Mouse (Mus musculus) mouse embryonic stem cell (cell line): Measurements from ENCODE around the gene Cant1.

Experiments used
- in situ Hi-C, 2 experiments: fragments of 300-500 bp; cut with MboI; formaldehyde crosslinking; loops; 1 replicate in 1 of 2; 3 replicates in 1 of 2; pipeline ENCODE4 v1.14.3; 2019 to 2020; ENCODE audit warnings: low sequenced_read_pairs in 2 of 2, low pct_unique_long_range_greater_than_20kb in 1 of 2, mixed read lengths in 1 of 2; ENCODE audit not compliant: unreplicated experiment in 1 of 2

The Cant1 gene

DNA sequence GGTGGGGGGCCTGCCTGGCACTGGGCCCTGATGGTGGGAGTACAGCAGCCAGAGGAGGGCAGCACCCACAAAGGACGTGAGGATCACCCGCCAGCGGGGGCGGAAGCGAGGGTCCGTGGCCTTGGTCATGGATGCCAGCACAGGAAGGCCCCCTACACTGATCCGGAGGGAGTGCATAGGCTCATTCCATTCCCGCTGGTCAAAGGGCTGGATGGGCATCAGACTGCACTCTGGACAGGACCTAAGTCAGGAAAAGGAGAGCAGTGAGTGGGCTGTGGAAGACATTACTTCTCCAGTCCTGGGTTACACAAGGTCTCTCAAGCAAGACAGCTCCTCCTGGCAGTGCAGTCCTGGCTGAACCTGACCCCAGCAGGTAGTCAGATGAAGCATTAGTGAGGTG is 7.6 kb downstream of the Cant1 start:
- in situ Hi-C loops, result no loop called here

DNA sequence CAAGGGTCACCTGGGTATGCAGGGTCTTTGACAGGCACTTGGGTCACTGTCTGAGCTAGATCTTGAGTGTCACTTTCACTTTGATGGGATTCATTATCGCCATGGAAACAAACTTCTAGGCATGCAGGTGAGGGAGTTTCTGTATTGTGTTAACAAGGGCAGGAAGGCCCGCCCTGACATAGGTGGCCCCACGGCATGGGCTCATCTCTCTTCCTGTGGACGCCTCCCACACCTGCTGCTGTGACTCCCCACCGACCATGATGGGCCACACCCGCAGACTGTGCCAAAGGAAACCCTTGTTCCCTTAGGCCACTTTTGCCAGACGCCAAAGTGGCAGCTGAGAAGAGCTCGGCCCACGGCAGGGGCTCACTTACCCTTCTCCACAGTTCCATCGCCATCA is 8.4 kb downstream of the Cant1 start:
- in situ Hi-C loops, result no loop called here

DNA sequence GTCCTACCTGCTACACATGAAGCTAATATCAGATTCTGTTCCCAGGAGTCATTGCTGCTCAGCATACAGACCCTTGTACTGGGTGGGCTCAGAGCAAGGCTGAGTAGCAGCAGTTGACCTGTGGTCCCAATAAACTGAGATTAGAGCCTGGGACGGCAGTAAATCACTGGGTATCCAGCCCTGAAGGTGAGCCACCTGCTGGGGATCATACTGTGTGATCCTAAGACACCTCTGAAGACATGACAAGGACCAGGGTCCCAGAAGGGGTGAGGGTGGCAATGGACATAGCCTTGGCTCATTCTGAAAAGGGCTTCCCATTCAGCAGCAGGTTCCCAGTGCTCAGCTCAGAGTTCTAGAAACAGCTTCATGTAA is 8.8 kb downstream of the Cant1 start:
- in situ Hi-C loops, result no loop called here

DNA sequence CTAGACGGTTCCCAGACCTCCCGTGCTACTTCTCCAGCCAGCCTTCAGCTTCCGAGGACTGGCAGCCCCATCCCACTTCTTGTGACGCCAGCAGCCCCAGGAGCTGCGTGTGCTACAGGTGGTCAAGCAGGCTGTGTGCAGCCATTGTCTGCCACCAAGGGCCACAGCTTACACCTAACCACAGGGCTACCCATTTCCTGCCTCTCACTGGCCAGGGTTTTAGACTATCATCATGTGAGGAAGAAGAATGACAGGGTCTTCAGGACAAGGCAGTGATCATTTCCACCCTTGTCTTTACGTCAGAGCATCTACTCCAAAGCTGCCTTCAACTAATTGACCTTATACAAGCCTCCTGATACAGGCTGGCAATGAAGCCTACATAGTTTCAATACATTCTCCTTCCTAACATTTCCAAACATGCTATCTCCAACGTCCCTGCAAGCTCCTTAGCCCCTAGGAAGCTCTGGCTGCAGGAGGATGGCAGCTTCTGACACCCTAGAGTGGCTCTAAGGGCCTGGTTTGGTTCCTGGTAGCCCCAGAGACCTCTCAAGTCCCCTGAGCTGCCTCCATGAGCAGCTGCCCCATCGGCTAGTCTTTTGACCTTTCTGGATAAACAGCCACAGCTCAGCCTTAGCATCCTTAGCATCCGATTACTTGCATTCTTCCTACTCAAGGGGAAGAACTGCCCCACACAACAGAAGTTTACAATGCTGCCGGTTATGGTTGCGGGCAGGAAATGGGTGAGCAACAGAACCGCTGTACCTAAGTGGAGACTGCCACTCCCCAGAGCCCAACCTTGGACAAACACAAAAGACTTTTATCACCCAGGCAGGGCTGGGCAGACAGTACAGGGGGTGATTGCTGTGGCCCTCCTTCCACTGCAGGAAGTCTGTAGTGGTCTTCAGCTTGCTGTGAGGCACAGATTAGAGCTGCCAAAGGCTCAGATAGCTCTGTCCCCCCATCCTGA is 9.5 kb downstream of the Cant1 start:
- in situ Hi-C loops, result no loop called here

DNA sequence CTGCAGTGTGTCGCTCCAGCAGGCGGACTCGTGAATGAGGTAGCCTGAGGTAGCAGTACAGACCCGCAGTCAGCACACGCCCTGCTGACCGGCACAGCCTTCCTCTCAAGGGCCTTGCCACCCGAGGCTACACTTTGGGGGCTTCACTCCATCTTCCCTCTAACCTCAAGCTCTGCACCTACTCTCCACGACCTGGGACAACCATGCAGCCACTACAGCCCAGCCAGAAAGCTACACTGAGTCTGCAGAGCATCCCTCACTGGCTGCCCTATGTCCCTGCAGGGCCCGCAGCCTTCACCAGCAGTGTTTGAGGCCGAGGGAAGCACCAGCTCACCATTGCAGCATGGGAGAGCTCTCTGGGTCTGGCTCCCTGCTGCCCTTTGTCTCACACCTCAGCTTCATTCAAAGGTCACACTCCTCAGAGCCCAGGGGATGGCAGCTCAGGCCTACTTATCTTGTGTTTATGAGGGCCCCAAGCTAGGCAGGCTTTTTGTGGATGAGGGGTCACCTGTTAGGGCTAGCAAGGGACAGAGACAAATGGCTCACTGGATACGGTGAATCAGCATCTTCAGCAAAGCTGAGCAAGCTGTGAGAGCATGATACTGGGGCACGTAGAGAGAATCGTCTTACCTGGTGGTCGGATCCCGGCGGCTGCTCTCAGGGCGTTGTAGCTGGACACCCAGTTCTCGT is 10.7 kb downstream of the Cant1 start:
- in situ Hi-C loops, result no loop called here

DNA sequence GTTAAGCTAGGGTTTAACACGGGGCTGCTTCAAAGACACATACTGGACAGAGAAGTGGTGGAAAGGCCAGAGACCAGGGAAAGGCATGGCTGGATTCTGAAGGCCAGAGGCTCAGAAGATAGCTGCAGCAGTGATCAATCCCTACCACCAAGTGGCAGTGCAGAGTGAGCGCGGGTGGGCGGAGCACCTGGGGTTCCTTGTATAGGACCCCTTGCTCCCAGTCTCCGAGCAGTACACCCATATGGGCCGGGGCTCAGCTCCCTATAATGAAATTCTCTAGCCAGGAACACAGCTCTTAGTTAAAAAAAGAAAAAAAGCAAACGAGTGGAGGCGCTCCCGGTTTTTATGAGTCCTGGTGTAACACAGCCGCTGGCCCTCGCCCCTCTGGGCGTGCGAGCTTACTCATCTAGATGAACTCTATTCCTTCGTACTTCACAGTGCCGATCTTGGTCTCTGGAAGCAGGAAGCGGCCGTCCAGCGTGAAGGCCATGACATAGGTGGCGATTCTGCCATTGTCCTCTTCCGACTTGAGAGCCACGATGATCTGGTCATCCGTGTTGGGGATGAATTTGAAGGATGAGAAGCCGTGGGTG is 11.5 kb downstream of the Cant1 start:
- in situ Hi-C loops, result no loop called here

DNA sequence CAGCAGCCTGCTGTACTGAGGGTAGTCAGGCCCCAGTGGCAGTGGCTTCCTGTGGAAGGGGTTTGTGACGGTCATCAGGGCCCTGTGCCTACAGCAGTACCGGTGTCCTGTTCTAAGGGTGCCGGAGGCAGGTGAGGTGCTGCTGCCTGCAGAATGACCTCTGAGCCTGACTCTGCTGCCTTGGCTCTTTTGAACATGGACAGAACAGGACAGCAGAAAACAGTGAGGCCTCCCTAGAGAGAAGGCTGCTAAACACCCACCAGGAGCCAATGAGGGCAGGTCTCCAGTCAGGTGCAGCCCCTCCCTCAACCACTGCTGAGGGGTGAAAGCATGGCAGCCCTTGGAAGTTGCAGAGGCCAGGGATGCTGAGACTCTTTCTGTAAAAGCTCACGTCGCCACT is 12.4 kb downstream of the Cant1 start:
- in situ Hi-C loops, result no loop called here

DNA sequence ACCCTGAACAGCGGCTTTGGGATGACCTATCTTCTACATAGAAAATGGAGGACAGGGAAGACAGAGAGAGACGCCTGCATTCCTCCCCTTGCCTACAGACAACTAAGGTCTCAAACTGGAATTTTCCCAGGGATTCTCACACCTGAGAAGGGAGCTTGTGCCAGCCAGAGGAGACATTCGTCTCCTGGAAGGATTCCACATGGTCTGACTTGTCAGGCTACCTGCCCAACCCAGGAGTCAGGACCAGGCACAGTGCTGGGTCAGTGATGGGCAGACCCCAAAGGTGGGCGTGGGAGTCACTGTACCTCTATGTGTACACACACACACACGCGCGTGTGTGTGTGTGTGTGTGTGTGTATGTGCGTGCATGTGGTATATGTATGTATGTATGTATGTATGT is 13.6 kb downstream of the Cant1 start:
- in situ Hi-C loops, result no loop called here

DNA sequence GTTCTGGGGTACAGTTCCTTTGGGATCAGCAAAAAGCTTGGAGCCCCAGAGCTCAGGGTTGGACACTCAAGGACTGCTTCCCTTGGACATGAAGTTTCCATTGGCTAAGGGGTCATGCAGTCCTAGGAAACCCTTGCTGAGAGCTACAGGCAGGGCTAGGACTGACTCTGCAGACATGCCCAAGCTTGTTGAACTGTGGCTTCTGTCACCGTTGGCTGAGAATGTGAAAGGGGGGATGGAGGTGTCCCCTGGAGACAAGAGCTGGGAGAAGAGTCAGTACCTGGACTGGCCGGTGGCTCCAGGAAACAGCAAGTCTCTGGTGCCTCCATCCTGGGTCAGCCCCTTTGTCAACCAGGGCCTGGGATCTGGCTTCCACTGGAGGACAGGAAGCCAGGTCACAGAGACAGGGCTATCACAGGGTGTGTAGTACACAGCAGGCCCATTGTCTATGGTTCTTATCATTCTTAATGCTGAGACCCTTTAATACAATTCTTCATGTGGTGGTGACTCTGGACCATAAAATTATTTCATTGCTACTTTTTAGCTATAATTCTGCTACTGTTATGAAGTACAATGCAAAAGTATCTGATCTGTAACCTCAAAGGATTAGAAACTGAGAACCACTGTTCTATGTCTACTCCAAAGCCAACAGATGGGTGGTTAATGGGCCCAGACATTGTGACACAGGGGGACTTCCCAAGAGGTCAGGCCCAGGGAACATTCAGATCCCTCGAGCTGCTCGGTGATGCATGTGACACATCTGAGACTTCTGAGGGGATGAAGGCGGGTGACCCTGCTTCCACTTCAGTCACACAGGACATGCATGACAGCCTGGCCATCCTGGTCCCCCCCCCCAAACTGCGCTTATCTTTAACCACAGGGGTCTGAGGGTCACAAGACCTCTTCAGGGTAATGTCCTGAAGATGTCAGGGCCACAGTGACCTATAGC is 14.7 kb downstream of the Cant1 start:
- in situ Hi-C loops, result no loop called here

DNA sequence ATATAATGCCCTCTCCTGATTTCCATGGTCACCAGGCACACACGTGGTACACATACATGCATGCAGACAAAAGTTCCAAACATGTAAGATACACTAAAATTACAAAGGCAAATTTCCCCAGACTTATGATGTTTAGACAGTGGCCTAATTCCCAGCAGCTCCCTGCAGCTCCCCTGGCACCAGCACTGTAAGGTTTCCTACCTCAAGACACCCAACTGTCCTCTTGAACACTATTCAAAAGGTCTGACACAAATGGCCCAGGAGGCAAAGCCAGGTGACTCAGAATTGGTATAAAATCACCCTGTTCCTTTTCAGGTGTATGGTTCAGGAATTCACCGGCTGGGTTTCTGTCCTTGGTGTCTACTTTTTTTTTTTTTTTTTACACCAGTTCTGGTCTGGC is 15.7 kb downstream of the Cant1 start:
- in situ Hi-C loops, result no loop called here

DNA sequence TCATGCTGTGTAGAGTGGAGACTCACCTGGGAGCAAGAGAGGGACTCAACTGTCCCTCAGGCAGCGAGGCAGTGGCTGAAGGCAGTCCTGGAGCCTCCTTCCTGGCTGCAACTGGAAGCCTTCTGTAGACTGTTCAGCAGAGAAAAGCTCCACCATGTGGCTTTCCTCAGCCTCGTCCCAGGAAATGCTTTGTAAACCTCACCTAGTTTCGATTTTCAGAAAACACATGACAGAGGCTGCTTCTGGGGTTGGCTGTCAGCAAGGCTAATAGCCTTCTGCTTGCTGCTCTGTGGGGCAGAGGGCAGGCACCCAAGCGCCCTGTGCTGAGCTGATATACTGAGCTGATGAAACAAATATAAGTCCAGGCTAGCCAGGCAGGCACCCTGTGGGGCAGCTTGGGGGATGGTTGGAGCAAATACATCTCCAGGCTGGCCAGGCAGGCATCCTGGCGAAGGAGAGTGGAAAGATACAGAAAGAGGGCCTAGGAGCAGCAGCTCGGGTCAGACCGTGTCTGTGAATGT is 17.1 kb downstream of the Cant1 start, which contains the start of gene Lgals3bp:
Gene Lgals3bp, minus strand, starts transcription at position 333 of the 521 bp plus-strand sequence.
- in situ Hi-C loops, result no loop called here

DNA sequence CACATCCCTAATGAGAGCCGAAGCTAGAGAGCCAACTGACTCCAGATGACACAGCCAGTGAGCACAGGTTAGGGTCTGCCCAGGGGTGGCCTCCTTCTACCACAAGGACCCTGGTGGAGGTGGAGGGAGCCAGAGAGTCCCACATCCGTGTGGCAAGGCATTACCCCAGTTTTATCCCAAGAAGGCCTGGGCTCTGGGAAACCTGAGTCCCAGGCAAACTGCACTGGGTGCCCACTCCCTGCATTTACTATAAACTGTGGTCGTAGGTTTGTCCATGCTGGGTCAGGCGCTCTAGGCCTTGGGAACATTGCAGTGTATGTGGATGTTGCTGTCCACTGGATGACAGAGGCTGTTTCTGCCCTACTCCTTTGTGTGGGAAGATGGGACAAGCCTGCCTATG is 17.7 kb downstream of the Cant1 start:
- in situ Hi-C loops, result no loop called here

DNA sequence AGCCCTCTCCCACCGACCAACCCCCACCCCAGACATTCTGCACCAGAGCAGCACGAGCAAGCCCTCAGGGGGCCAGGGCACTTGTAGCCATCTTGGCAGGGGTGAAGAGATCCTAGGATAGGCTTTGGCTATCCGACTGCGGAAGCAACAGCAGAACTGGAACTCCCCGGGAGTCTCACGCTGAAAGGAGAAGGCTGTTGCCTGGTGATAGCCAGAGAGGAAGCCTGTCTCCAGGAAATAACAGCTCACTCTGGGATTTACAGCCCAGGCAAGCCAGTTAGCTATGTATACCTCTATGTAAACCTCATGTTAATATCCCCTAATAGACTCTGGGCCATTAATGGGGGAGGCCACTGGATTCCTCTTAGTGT is 18.3 kb downstream of the Cant1 start:
- in situ Hi-C loops, result no loop called here

DNA sequence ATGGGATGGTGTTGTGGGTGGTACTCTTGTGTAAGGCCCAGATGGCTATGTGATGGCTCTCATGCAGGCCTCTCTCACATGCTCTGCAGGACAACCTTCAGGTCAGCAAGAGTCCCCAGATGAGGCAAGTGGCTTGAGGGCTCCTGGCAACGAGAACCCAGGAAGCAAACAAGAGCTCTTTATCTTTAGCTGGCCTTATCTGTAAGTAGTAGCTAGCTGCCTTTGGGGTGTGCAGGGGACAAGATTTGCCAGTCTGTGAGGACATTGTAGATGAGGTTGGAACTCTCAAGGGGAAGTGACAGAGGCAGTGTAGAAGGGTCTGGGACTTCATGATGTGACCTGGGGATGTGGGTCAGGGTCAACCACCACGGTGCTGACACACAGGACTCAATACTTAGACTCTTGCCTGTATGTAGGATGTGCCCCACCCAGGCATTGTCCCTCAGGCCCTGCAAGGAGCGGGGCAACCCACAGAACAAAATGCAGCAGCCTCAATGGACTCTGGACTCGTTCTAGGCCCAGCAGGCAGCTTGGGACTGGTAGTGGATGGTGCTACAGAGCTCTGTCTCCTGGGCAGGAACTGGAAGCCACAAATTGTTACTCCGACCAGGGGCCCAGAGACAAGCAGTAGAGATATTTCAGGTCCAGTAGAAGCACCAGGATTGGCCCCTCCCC is 18.9 kb downstream of the Cant1 start:
- in situ Hi-C loops, result no loop called here

DNA sequence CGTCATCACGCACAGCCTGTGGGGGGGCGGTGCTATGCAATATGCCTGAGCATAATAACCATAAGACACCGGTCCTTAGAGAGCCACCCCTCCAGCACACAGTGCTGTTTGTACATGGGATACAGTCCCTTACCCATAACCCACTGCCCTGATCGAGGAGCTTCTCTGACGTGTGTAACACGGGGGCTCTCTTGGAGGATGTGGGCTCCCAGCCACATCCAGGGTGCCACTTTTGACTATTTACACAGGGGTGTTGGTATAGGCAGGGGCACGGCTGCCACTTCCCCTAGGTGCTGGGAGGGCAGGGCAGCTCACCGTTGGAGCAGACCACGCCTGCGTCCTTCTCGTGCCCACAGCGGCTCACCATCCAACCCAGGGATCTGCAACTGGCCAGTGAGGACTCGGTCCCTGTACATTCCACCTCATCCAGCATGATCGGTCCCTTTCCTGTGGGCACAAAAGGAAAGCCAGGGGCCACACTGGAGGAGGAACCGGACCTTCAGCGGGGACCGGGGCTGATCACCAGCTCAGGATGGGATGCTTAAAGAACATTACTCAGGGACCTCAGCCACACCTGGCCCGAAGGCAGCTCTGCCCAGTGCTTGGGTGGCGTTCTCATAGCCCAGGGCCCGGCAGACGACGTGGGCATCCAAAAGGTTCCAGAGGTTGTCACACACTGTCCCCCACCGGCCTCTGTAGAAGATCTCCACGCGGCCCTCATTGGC is 20.9 kb downstream of the Cant1 start:
- in situ Hi-C loops, result no loop called here

DNA sequence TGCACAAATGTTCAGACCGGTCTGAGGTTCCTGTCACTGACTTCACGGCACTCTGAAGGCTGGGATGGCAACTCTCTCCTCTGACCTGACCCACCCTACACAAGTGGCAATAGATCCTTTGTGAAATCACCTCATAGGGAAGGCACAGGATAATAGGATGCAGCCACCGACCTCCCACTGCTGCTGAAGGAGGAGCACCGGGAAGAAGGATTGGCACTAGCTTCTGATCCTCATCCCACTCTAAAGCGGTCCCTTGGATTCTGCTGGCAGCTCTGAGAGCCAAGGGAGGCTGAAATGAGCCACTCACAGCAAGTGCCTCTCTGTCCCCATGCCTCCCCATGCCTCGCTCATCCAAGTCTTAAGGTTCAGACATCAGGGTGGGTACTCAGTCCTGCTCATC is 24.3 kb downstream of the Cant1 start:
- in situ Hi-C loops, result no loop called here

DNA sequence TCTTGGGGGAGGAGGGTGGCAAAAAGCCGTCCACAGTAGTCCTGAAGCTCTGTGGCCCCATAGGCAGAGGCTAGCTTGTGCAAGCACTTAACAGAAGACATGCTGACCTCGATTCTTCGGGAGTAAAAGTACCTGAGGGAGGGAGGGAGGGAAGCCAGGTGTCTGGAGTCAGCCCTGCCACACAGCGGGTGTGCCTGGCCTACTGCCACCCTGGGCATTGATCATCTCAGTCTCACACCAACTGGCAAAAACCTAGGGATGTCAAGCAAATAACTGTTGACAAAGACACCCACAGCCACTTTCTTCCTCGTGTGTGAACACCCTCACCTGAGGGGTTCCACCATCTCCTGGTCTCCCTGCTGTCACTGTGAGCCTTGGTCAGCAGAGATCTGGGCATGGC is 24.9 kb downstream of the Cant1 start:
- in situ Hi-C loops, result no loop called here
